Mouse (Mus musculus) ES-Bruce4 (cell line): ENCODE results near the gene Rpl23.

Experiments used
- CTCF ChIP-seq: IDR thresholded peaks from one replicate; pipeline ENCODE4 v1.8.1; 2011; ENCODE audit warnings: low read depth, low read length
- EP300 ChIP-seq: IDR thresholded peaks from 2 replicates; pipeline ENCODE4 v1.6.1; 2011; ENCODE audit warnings: low read depth, low read length; ENCODE audit not compliant: insufficient read depth
- POLR2A ChIP-seq: IDR thresholded peaks from one replicate; pipeline ENCODE4 v1.8.1; 2011; ENCODE audit warnings: low read length; ENCODE audit not compliant: insufficient read depth

GRCm38 (mm10) chr11:97801409-97802193 lies 19.4 kb upstream of the Rpl23 start:
- peak; percentile 92 for TF ChIP-seq EP300
- peak; percentile 64 for TF ChIP-seq CTCF
- TF ChIP-seq POLR2A = no peak
